Mouse (Mus musculus) frontal cortex, postnatal 14 days (tissue): ENCODE results near the gene Slc35e3.
"Not testable (repeated sequence)": the region's sequence is repeated elsewhere in the genome, so short reads cannot be mapped to it uniquely, and the experiment has no call there.

Experiments used
- DNase-seq, 2 experiments: peaks; one replicate each; pipeline ENCODE4 v3.0.0; 2022; ENCODE audit warnings: low spot score in 2 of 2

Slc35e3 gene

DNA sequence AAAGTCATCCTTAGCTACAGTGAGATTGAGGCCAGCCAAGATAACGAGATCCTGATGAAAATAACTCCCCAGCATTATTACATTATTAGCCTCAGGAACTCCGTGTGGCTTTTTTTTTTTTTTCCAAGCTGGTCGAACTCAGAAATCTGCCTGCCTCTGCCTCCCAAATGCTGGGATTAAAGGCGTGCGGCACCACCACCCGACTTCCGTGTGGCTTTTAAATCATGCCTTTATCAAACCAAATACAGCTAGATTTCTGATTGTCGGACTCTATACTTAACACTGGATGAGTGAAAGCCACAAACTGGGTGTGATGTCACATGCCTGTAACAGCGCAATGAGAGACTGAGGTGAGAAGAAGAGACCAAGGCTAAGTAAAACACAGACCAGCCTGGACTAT, 33.3 kb downstream of the Slc35e3 start:
- no peak for DNase-seq

DNA sequence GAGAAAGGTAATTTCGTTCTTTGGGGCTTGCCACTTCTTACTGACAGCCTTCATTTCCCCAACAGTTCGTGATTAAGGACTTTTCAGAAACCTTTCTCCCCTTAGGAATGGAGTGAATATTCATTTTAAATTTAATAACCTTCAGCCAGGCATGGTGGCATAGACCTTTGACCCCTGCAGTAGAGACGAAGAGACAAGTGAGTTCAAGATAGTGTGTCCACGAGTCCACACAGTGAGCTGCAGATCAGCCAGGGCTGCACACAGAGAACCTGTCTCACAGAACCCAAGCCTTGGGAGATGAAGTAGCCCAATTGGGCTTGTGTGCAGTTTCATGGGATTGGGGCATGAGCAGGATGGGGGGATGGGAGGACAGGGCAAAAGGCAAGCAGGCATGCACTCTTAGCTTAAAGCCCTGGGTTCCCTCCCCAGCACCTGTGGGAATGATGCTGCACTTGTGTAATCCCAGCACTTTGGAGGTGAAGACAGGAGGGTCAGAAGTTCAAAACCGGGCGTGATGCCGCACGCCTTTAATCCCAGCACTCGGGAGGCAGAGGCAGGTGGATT, 33.9 kb downstream of the Slc35e3 start:
- no peak for DNase-seq

DNA sequence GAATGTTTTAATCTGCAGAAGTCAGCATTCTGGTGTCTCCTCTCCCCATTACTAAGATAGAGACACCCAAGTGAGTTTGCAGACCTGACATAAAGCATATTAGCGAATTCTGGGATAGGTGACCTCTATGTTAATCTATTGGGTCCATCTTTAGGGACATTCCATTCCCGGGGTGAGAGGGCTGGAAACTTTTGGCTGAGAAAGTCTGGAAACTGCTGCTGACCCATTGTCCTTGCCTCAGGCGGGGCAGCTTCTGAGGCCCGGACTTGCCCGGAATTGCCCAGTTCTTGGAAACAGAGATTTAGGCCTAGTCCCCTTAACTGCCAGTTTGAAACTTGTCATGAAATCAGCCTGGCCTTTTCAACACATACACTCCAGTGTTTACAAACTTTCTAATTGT, 34.8 kb downstream of the Slc35e3 start:
- DNase-seq = no peak

DNA sequence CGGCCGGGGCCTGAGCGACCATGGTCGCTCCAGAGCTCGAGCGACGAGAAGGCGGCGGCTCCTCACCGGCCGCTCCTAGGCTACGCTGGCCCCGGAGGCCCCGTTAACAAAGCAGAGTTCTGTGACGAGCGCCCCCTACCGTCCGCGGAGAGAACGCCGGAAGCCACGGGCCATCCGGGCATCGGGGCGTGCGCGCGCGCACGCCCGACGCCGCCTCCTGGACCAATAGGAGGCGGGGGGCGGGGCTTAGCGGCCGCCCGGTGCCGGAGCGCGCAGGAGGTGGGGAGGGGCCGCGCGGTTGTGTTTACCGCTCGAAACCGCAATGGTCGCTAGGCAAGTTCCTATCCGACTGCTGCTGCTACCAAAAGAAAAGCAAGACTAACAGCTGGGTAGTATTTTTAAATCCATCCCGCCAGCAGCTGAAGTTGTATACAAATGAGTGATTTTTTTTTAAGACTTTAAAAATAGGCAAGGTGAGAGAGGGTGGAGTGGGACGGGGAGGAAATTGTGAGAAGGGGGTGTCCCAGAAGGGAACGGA, 35.5 kb downstream of the Slc35e3 start, which contains the start of gene Mdm2:
Gene Mdm2, minus strand, starts transcription at position 155 of the 538 bp plus-strand sequence.
- DNase-seq = peak; percentile 85 to 95

DNA sequence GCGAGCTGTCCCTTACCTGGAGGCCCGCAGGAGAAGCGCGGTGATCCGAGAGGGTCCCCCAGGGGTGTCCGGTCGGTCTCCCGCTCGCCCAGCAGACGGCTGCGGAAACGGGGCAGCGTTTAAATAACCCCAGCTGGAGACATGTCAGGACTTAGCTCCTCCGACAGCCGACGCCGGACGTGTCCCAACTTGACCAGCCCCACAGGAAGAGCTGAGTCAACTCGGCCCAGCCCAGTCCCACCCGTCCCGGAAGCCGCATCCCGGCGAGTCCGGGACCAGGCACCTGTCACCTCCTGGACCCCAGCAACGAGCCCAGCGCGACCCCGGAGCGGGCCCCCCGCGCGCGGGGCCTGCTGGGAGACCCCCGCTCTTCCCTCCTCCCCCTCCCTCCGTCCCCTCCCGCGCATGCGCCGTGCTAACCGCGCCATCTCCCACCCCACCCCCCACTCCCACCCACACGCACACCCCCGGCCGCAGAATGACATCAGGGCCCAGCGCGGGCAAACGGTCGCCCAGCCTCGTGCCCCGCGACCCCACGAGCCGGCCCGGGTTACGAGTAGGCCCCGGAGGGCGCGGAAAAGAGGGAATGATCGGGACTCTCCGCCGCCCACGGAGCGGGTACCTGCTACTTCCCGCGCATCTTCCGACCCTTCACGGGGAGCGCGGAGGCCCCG, 36.1 kb downstream of the Slc35e3 start:
- peak; percentile 47 to 48 for DNase-seq

DNA sequence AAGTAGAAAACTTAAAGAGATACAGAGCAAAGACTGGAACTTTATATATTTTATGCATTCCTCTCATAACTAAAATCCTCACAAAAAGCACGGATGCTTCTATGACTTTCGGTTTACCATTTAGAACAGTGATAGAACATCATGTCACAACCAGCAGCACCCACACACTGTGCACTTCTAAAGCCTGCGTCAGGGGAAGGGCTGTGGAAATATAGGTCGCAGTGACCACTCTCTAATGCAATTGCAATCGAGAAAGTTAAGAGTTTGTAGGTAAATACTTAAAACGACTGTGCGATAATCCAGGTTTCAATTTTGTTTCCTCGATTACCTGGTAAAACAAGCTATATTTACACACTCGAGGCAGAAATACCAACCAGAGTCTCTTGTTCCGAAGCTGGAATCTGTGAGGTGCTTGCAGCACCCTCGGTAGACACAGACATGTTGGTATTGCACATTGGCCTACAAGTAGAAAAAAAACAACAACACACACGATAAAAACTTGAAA, 36.8 kb downstream of the Slc35e3 start:
- DNase-seq = no peak

DNA sequence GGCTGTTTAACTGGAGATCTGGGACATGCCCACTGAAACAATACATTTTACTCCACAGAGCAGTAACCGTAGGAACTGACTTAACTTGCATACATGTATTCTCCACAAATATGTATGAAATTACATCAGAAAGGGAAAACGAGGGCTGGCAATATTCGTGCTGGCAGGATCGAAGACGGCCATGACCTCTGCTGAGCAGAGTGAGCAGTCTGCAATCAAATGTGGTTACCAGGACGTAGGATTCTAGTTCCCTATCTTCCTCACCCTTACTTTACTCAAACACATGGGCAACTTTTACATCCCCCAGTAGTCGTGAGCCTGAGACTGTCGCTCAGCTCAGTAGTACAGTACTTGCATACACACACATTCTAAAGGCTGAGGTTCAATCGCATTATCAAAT, 37.3 kb downstream of the Slc35e3 start:
- DNase-seq = no peak

DNA sequence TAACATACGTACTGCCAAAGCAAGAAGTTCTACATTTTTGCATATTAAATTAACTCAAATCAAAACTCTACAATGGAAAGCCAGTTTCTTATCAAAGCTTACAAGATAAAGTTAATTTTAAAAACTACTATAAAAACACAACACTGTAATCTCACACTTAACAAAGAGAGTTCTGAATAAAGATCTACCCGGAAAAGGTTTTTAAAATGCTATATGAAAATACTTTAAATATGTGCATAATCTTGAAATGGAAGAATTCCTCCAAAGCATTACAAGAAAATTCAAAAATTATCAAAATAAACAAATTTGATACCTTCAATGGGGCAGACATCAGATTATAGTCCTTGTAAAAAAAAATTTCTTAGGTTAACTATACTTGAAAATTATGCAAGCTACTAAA, 37.8 kb downstream of the Slc35e3 start:
- DNase-seq = no peak

DNA sequence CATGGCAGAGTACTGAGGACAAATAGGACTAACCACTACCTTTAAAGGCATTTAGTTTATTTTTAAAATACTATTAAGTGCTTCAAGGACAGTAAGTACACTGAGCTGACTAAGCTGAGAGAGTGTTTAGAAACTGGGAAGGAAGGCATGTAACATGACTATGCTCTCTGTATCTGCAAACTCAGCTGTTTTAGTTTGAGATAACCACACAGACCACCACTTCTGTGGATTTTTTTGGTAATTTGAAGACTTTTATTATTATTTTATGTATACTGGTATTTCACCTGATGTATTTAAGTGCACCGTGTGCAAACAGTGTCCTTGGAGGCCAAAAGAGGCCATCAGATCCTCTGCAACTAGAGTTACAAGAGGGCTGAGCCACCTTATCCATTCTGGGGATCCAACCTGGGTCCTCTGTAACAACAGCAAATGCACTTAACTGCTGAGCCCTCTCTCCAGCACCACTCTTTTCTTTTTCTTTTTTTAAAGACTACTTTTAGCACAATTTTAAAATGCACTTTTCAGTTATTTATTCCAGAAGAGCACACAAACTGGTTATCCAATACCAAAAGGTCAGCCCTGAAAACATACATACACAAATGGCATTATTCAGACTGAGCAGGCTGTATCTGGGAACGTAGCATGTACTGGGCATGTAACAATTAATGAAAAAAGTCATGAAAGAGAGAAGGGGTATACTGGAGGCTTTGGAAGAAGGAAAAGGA, 38.9 kb downstream of the Slc35e3 start:
- no peak for DNase-seq

DNA sequence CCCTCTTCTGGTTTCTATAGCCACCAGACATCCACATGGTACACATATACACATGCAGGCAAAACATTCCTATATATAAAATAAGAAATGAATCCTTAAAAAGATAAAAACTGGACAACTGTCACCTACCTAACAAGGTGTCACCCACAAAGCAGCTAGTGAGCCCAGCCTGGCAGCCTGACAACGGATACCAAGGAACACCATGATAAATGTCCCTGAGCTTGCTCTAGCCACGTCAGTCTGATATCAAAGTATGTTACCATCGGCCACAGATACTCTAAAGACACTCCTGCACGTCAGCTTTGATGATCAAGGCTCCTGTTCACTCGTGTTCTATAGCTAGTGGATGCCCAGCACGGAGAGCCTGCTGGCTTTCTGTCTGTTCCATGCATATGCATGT, 39.7 kb downstream of the Slc35e3 start:
- no peak for DNase-seq

DNA sequence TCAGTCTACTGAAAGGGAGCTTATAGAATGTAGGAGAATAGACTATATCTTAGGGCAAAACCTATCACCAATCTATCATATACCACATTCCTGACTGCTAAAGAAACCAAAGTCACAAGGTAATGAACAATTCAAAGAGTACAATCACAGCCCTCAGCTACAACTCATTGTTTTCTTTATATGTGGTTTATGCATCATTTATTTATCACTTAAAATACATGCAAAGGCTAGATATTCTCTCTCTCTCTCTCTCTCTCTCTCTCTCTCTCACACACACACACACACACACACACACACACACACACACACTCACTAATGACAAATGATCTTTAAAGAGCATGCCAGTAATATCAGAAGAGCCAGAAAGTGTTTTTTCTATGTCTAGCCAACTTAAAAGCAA, 40.4 kb downstream of the Slc35e3 start:
- DNase-seq = no peak

DNA sequence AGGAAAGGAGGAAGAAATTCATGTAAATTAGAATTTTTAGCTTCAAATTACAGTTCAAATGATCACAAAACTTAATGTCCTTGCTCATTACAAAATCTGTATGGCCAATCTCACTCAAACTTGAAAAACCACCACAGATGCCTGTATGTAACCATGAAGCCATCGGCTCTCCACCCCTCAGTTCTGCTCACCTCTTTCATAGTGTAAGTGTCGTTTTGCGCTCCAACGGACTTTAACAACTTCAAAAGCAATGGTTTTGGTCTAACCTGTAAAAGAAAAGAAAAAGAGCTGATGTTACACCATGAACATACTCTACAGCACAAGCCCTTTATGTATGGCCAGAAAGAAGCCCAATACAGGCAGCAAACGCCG, 41.2 kb downstream of the Slc35e3 start:
- no peak for DNase-seq

DNA sequence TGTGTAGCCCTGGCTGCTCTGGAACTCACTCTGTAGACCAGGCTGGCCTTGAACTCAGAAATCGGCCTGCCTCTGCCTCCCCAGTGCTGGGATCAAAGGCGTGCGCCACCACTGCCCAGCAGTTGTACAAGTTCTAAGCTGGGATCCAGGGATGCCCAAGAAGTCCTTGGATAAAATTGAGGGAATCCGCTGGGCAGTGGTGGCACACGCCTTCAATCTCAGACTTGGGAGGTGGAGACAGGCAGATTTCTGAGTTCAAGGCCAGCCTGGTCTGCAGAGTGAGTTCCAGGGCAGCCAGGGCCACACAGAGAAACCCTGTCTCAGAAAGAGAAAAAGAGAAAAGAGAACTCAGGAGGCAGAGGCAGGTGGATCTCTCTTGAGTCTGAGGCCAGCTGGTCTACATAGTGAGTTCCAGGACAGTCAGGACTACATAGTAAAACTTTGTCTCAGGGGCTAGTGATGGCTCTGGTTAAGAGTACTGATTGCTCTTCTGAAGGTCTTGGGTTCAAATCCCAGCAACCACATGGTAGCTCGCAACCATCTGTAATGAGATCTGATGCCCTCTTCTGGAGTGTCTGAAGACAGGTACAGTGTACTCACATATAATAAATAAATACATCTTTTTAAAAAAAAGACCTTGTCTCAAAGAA, 41.7 kb downstream of the Slc35e3 start:
- not testable (repeated sequence) for DNase-seq

DNA sequence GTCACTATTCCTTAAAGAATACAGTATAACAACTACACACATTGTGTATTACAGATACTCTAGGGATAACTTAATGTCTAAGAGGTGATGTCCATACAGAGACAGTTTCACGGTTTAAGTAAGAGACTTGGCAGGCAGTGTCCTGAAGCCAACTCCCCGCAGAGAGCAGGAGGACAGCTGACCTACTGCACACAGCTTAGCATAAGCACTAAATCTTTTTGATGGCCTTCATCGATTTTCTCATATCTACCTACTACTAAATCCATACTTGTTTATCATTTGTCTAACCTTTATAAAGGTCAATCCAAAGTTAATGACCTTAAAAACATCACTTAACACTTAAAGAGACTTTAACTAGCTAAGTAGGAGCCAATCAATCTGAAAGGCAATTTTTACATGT, 42.7 kb downstream of the Slc35e3 start:
- DNase-seq = no peak

DNA sequence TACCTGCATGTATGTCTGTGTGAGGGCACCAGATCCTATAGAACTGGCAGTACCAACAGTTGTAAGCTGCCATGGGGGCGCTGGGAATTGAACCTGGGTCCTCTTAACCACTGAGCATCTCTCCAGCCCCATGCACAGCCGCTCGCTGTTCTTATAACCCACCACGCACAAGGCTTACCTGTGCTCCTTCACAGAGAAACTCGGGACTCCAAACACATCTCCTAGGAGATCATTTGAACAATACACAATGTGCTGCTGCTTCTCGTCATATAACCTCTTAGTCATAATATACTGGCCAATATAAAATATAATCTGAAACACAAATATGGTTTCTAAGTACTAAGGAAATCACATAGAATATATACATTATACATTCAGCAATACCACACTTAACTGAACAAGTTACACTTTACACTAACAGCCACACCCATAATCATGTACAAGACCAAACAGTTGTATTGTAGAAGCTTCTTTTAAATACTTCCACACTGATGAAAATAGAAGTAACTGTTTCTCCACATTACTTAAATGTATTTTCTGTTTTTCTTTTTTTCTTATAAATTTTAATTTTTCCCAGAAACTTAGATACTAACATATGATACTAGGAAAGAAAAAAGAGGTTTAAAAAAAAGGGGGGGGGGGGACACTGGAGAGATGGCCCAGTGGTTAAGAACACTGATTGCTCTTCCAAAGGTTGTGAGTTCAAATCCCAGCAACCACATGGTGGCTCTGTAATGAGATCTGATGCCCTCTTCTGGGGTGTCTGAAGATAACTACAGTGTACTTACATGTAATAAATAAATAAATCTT, 43.9 kb downstream of the Slc35e3 start:
- no peak for DNase-seq

DNA sequence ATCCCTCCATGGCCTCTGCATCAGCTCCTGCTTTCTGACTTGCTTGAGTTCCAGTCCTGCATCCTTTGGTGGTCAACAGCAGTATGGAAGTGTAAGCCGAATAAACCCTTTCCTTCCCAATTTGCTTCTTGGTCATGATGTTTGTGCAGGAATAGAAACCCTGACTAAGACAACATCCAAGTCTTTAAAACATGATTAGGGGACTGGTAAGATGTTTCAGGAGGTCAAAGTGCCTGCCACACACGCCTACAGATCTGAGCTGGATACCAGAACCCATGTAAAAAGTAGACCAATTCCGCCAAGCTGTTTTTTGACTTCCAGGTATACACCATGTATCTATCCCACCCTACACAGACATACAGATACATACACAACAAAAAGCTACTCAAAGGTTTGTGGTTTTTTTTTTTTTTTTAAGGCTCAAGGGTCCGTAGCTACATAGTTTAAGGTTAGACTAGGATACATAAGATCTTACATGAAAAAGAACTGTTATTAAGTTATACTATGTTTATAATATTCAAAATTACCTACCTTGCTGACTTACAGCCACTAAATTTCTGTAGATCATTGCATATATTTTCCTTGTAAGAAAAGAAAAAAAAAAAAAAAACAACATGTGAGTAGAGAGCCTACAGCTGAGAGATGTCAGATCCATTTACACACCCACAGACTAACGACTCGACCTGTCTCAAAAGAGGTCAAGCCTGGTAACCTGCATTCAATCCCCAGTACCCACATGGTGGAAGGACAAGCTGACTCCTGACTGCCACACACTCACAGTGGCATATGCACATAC, 44.9 kb downstream of the Slc35e3 start:
- no peak for DNase-seq

DNA sequence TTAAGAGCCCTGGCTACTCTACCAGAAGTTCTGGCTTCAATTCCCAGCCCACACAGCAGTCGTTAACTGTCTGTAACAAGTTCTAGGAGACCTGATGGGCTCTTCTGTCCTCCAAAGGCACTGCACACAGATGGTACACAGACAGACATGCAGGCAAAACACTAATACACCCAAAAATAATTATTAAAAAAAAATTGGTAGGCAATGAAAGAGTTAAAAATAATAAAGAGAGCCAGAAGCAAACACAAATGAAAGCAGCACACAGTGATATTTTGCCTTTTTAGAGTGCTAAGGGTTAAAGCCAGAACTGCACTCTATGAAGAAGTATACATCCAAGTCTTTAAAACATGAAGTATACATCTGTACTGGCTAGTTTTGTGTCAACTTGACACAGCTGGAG, 45.7 kb downstream of the Slc35e3 start:
- DNase-seq = no peak

DNA sequence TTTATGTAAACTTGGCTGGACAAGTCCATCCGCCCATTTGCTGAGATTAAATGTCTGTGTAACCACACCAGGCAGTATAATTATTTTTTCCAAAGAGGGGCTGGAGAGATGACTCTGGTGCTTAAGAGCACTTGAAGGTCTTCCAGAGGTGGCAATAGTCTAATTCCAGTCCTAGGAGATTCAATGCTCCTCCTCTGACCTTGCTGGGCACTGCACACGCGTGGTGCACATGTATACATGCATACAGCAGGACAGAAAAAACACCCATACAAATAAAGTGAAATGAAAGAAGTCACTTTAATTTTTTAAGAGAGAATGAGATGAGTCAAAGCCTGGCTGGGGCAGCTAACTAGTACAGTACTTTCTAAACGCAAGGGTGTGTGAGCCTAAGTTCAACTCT, 46.3 kb downstream of the Slc35e3 start:
- DNase-seq = no peak

DNA sequence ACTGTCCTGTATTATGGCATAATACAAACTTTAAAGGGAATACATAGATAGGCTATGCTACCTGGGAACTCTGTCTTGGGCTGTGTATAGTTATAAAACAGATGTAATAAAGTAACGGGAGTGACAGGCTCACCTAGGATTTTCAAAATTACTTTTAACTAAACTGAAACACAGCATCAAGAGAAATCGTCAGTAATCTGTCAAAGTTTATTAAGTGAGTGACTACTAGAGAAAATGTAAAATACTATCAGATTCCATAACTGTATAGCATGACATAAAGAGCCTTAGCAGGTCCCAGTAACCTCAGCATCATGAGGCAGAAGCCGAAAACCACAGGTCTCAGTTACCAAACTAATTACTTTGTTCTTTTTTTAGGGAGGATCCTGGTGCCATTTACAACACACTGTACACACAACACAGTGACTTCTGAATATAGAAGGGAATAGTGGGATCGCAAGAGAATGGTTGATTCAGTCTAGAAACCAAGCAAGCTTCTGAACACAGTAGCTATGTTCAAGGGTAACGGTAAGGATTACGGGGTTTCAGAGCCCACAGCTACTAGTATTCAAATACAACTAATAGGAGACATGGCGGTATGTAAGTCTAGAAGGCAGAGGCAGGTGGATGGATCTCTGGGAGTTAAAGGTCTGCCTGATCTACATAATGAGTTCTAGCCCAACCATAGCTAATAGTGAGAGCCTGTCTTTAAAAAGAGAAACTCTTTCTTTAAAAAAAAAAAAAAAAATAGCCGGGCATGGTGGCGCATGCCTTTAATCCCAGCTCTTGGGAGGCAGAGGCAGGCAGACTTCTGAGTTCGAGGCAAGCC, 47.6 kb downstream of the Slc35e3 start:
- no peak for DNase-seq
